Mouse (Mus musculus): ENCODE data around the gene Cdk11b. TPM values are rescaled to one million over a fixed set of nuclear protein-coding genes. Genes with fewer than 3 reads are reported as not detected.

Gene Cdk11b
- polyA plus RNA-seq, 1 experiment from 2014 or later = 86.6 TPM

Other genes starting within 250 kb of the Cdk11b start
- gene Gabrd, start 226.7 kb upstream of the Cdk11b start, polyA plus RNA-seq (2016; fragmentation: Nextera tagmentation; extraction: Ambion mirVana) = not detected in 2 replicates
- 4.9 and 6.9 TPM in 2 replicates for gene Cfap74, start 215.7 kb upstream of the Cdk11b start, polyA plus RNA-seq (2016; fragmentation: Nextera tagmentation; extraction: Ambion mirVana)
- not detected in 2 replicates for gene Tmem52, start 155.7 kb upstream of the Cdk11b start, polyA plus RNA-seq (2016; fragmentation: Nextera tagmentation; extraction: Ambion mirVana)
- 570 and 588 TPM in 2 replicates for gene Gnb1, start 133.5 kb upstream of the Cdk11b start, polyA plus RNA-seq (2016; fragmentation: Nextera tagmentation; extraction: Ambion mirVana)
- gene Nadk, start 62.5 kb upstream of the Cdk11b start, polyA plus RNA-seq (2016; fragmentation: Nextera tagmentation; extraction: Ambion mirVana) = 96.6 and 101 TPM in 2 replicates
- 11.4 and 12.5 TPM in 2 replicates for gene Slc35e2, start 23.4 kb upstream of the Cdk11b start, polyA plus RNA-seq (2016; fragmentation: Nextera tagmentation; extraction: Ambion mirVana)
- gene Gm10563, start 20.6 kb downstream of the Cdk11b start, polyA plus RNA-seq (2016; fragmentation: Nextera tagmentation; extraction: Ambion mirVana) = not detected in 2 replicates
- 11.3 and 16.1 TPM in 2 replicates for gene Mmp23, start 28.5 kb downstream of the Cdk11b start, polyA plus RNA-seq (2016; fragmentation: Nextera tagmentation; extraction: Ambion mirVana)
- 38.2 and 40.8 TPM in 2 replicates for gene Mib2, start 44.3 kb downstream of the Cdk11b start, polyA plus RNA-seq (2016; fragmentation: Nextera tagmentation; extraction: Ambion mirVana)
- gene Fndc10, start 69.5 kb downstream of the Cdk11b start, polyA plus RNA-seq (2016; fragmentation: Nextera tagmentation; extraction: Ambion mirVana) = 12.2 and 15.2 TPM in 2 replicates
- gene Ssu72, start 79.9 kb downstream of the Cdk11b start, polyA plus RNA-seq (2016; fragmentation: Nextera tagmentation; extraction: Ambion mirVana) = 135 and 136 TPM in 2 replicates
- gene Tmem240, start 109.9 kb downstream of the Cdk11b start, polyA plus RNA-seq (2016; fragmentation: Nextera tagmentation; extraction: Ambion mirVana) = 2.2 and 2.5 TPM in 2 replicates
- gene Atad3a, start 136.2 kb downstream of the Cdk11b start, polyA plus RNA-seq (2016; fragmentation: Nextera tagmentation; extraction: Ambion mirVana) = 103 and 106 TPM in 2 replicates
- gene Vwa1, start 149.8 kb downstream of the Cdk11b start, polyA plus RNA-seq (2016; fragmentation: Nextera tagmentation; extraction: Ambion mirVana) = 9.2 and 9.5 TPM in 2 replicates
- 0.69 and 1.0 TPM in 2 replicates for gene Tmem88b, start 161.0 kb downstream of the Cdk11b start, polyA plus RNA-seq (2016; fragmentation: Nextera tagmentation; extraction: Ambion mirVana)
- gene Ankrd65, start 165.6 kb downstream of the Cdk11b start, polyA plus RNA-seq (2016; fragmentation: Nextera tagmentation; extraction: Ambion mirVana) = 0.25 TPM in 1 of 2 replicates, not detected in the other
- gene Mrpl20, start 178.0 kb downstream of the Cdk11b start, polyA plus RNA-seq (2016; fragmentation: Nextera tagmentation; extraction: Ambion mirVana) = 214 TPM in 2 replicates
- gene Ccnl2, start 187.6 kb downstream of the Cdk11b start, polyA plus RNA-seq (2016; fragmentation: Nextera tagmentation; extraction: Ambion mirVana) = 243 and 253 TPM in 2 replicates
- gene Aurkaip1, start 206.4 kb downstream of the Cdk11b start, polyA plus RNA-seq (2016; fragmentation: Nextera tagmentation; extraction: Ambion mirVana) = 146 and 149 TPM in 2 replicates
- gene Mxra8, start 214.8 kb downstream of the Cdk11b start, polyA plus RNA-seq (2016; fragmentation: Nextera tagmentation; extraction: Ambion mirVana) = 50.7 and 52.6 TPM in 2 replicates
- 8.3 and 16.9 TPM in 2 replicates for gene Dvl1, start 222.5 kb downstream of the Cdk11b start, polyA plus RNA-seq (2016; fragmentation: Nextera tagmentation; extraction: Ambion mirVana)
- gene Tas1r3, start 238.5 kb downstream of the Cdk11b start, polyA plus RNA-seq (2016; fragmentation: Nextera tagmentation; extraction: Ambion mirVana) = 0.34 and 0.47 TPM in 2 replicates
- gene Cptp, start 244.6 kb downstream of the Cdk11b start, polyA plus RNA-seq (2016; fragmentation: Nextera tagmentation; extraction: Ambion mirVana) = 15.9 and 17.1 TPM in 2 replicates
- gene Ints11, start 244.7 kb downstream of the Cdk11b start, polyA plus RNA-seq (2016; fragmentation: Nextera tagmentation; extraction: Ambion mirVana) = 83.7 and 85.4 TPM in 2 replicates